ENCODE assay signal across 14 mouse cellular contexts in the genomic region with DNA sequence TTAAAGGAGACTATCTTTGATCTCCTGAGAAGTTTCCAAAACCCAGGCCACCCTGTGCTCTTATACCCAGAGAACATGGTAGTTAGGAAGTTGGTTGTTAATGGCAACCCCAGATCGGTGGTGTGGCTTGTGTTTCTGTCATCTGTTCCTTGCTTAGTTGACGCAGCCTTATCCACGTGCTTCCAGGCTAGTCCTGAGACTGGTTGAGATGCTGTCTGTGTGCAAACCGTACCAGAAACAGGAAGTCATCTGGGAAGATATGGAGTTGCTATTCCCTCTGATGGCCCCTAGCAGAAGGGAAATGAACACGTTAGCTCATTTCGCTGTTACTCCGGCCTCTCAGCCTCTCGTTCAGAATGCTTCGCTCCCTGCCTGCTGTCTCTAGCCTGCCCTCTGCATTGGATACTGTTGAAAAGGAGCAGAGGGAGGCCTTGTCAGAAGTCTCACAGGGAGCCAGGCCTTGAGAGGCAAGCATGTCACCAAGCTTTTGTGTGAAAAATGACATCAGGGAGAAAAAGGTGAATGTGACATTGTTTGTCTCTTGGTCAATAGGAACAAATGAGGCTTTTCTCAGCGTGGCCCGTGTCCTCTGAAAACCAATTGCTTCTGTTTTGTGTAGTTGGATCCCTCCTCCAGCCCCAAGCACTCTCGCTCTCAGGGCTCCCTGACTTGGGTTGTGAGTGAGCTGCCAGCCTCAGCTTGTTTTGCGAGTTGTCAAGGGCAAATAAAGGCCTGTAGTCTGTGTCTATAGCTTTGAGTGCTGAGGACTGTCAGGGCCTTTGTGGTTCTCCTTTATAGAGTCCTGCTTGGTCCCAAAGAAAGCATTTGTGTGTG.
DNase-seq lines count a peak whose midpoint lies in the region; ATAC-seq and TF ChIP-seq lines count a peak whose summit lies in the region.
"Had no signal": no experiment of that assay in that cellular context is flagged by ENCODE, and none has a peak within 500 bp of the region (broad histone marks: within the 10 kb centered on the region; RNA-seq: fewer than 3 reads in every experiment).

No protein-coding gene starts in this region.

- no peak overlapping the region for H3K4me2 ChIP-seq in hindbrain, embryonic 13.5 days
- no peak overlapping the region for H3K4me2 ChIP-seq in midbrain, embryonic 11.5 days
- H3K4me2 ChIP-seq: limb, embryonic 15.5 days had no signal

- no peaks in the 10 kb centered on the region for H3K27me3 ChIP-seq in hindbrain, embryonic 13.5 days
- no peaks in the 10 kb centered on the region for H3K27me3 ChIP-seq in midbrain, embryonic 11.5 days (ENCODE audit: control insufficient read depth, insufficient read depth, low read length)
- no peaks in the 10 kb centered on the region for H3K27me3 ChIP-seq in heart, adult 2 months (ENCODE audit: control insufficient read depth, insufficient read depth, low read length)

- no peak for TF ChIP-seq CTCF in heart, adult 2 months (IDR thresholded peaks at IDR 0.05)

- TF ChIP-seq POLR2A in heart, adult 2 months (IDR thresholded peaks at IDR 0.05; ENCODE audit: insufficient read depth, low read depth, low read length): no peak

- peak; percentile 33 for DNase-seq in right cerebral cortex, postnatal 4 days
- no peak for DNase-seq in right cerebral cortex, postnatal 25 days
- peak; percentile 96 for DNase-seq in midbrain, embryonic 11.5 days (ENCODE audit: low spot score, missing footprints)
- DNase-seq in gastrocnemius, postnatal 4 days (ENCODE audit: low spot score in 2 of 2): no peak
- no peak for DNase-seq in heart, adult 2 months
- DNase-seq in retina, embryonic 14.5 days (ENCODE audit: low spot score): no peak
- no peak for DNase-seq in ovary, postnatal 10 days (ENCODE audit: low spot score)
- DNase-seq: adrenal gland, adult 2 months; cerebellum, postnatal 14 days; gastrocnemius, postnatal 36 days; kidney, postnatal 4 days; lung, postnatal 4 days had no signal

- 12% methylated on average over 13 of the region's 13 CpGs for WGBS in hindbrain, embryonic 13.5 days
- WGBS in midbrain, embryonic 11.5 days: 22% methylated on average over 13 of the region's 13 CpGs
- 51% methylated on average over 13 of the region's 13 CpGs for WGBS in heart, adult 2 months

- peak overlapping the region; percentile 95 for H3K27ac ChIP-seq in hindbrain, embryonic 13.5 days
- peak overlapping the region; percentile 97 for H3K27ac ChIP-seq in midbrain, embryonic 11.5 days (ENCODE audit: low read depth, low read length)
- H3K27ac ChIP-seq in heart, adult 2 months: no peak overlapping the region
- H3K27ac ChIP-seq: limb, embryonic 15.5 days had no signal

- peaks cover 70% of the 10 kb centered on the region for H3K4me1 ChIP-seq in hindbrain, embryonic 13.5 days (replicated peaks)
- H3K4me1 ChIP-seq in midbrain, embryonic 11.5 days (ENCODE audit: control insufficient read depth, insufficient read depth, low read length): peaks cover 33% of the 10 kb centered on the region
- H3K4me1 ChIP-seq in heart, adult 2 months (ENCODE audit: control insufficient read depth, insufficient read depth, low read length): no peaks in the 10 kb centered on the region

- intact Hi-C loops in heart, adult 2 months (cut with DNase I): no loop called here

- peak; percentile 55 for ATAC-seq in hindbrain, embryonic 13.5 days (ENCODE audit: low FRiP score)
- ATAC-seq in midbrain, embryonic 11.5 days (ENCODE audit: low FRiP score): peak; percentile 71

- no peak for TF ChIP-seq EP300 in heart, adult 2 months (IDR thresholded peaks at IDR 0.05; ENCODE audit: insufficient read depth, low read depth, low read length)

- no peaks in the 10 kb centered on the region for H3K9me3 ChIP-seq in hindbrain, embryonic 13.5 days
- H3K9me3 ChIP-seq in midbrain, embryonic 11.5 days (ENCODE audit: control insufficient read depth, low read length): no peaks in the 10 kb centered on the region
- H3K9me3 ChIP-seq: limb, embryonic 15.5 days had no signal

- peak overlapping the region; percentile 62 for H3K9ac ChIP-seq in hindbrain, embryonic 13.5 days
- H3K9ac ChIP-seq in midbrain, embryonic 11.5 days (ENCODE audit: low read length): no peak overlapping the region
- no peak overlapping the region for H3K9ac ChIP-seq in heart, adult 2 months (ENCODE audit: low read depth, low read length)
- H3K9ac ChIP-seq: limb, embryonic 15.5 days had no signal

- H3K4me3 ChIP-seq in hindbrain, embryonic 13.5 days: no peak overlapping the region
- no peak overlapping the region for H3K4me3 ChIP-seq in midbrain, embryonic 11.5 days (ENCODE audit: low read depth, low read length)
- H3K4me3 ChIP-seq in heart, adult 2 months: no peak overlapping the region
- H3K4me3 ChIP-seq: limb, embryonic 15.5 days had no signal

- no peaks in the 10 kb centered on the region for H3K79me2 ChIP-seq in heart, adult 2 months (replicated peaks; ENCODE audit: control insufficient read depth, insufficient read depth, low read length)

- no peaks in the 10 kb centered on the region for H3K36me3 ChIP-seq in hindbrain, embryonic 13.5 days
- H3K36me3 ChIP-seq in midbrain, embryonic 11.5 days (ENCODE audit: control insufficient read depth, insufficient read depth, low read length): no peaks in the 10 kb centered on the region
- H3K36me3 ChIP-seq in heart, adult 2 months (ENCODE audit: control insufficient read depth, insufficient read depth, low read length): no peaks in the 10 kb centered on the region
- H3K36me3 ChIP-seq: limb, embryonic 15.5 days had no signal

Comparison
In these comparisons a context has a peak if more than half of its experiments do, and no peak if none do; other contexts are left out.
1. DNase-seq: peak in right cerebral cortex, postnatal 4 days (single experiment) and midbrain, embryonic 11.5 days (single experiment); none in right cerebral cortex, postnatal 25 days (single experiment), gastrocnemius, postnatal 4 days (0 of 2), heart, adult 2 months (0 of 2), retina, embryonic 14.5 days (single experiment) and ovary, postnatal 10 days (single experiment).